Mouse (Mus musculus): ENCODE measurements around the gene Lipk. TPM values are rescaled to one million over a fixed set of nuclear protein-coding genes. Genes with fewer than 3 reads are reported as not detected.

Lipk gene
- polyA plus RNA-seq (2012; rRNA removed): 1.3 and 1.6 TPM in 2 replicates

DNA sequence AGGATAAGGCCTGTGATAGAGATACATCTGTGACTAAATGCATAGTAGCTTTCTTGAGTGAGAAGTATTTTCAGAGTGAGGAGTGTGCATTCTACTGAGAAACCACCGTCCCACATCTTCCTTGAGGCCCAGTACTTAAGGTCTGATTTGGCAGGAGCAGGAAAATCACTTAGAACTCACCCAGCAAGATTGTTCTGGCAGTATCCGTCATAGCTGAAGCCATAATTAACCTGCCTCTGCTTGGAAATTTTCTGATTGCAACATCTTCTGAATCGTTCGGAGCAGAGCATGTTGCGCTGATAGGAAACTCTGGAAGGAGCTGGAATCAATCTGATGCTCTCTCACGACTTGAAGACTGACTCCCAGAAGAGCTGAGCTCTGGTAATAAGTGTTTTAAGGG lies at the start of gene Lipk:
Lipk (plus strand) TSS at position 289 of the 400 bp plus-strand sequence.

DNA sequence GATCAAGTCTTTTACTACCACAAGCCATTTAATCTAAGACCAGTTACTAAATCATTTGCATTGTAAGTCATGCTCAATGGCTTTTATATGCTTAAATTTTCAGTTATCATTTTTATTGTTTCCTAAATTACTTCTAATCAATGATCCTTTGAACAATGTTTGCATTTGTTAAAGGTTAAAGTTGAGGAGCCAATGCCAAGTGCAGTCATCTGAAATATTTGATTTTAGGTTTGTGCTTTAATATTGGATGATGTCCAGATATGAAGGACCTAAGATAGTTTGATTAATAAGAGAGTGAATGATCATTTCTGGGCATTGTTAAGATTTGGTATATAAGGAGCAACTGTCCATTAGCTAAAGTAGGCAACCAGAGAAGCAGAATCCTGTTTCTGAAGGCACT lies 47.2 kb upstream of the Lipk start, which contains the start of gene Lipf:
Lipf (plus strand) TSS at position 301 of the 400 bp plus-strand sequence.

DNA sequence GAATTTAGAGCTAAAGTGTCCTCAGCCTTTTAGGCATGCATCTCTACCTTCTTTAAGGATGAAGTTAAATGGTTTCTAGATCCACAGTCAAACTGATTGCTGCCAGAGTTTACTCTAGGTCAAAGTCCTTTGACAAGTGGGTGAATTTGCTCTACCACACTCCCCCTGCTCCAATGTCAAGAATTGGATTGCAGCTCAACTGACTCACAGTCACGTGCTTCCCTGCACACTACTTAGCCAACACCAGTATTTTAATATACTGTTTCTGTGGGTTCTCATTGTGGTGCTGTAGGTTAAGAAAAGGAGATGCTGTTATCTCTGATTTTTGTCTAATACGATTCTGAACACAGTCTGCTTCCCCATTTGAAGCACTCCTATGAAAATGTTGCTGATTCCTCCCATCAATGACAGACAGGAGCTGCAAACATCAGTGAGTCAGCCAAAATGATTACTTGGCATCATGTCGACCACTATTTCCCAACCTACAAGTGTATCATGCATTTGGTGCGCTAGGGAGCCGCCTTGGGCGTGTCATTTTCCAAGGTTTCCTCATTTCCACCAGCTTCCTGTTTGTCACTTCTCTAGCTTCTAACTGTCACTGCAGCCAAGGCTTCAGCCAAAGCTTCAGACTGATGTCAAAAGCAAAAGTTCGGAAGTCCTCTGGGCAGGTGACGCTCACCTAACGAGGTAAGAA lies 58.8 kb downstream of the Lipk start, which contains the start of gene Lipn:
Lipn (plus strand) TSS at position 580 of the 694 bp plus-strand sequence.

Other genes with a start within 250 kb of the Lipk start
- gene Lipo3, start 246.3 kb upstream of the Lipk start, polyA plus RNA-seq (2012; rRNA removed): 1.2 and 1.7 TPM in 2 replicates
- gene Lipo1, start 220.8 kb upstream of the Lipk start, polyA plus RNA-seq (2012; rRNA removed): not detected in 2 replicates
- gene Lipf, start 47.1 kb upstream of the Lipk start, polyA plus RNA-seq (2012; rRNA removed): not detected in 2 replicates
- gene Lipn, start 59.1 kb downstream of the Lipk start, polyA plus RNA-seq (2012; rRNA removed): 0.61 and 0.67 TPM in 2 replicates
- 0.63 and 0.89 TPM in 2 replicates for gene Lipm, start 92.6 kb downstream of the Lipk start, polyA plus RNA-seq (2012; rRNA removed)
- 0.52 and 1.3 TPM in 2 replicates for gene Ankrd22, start 157.8 kb downstream of the Lipk start, polyA plus RNA-seq (2012; rRNA removed)
- 3.7 and 4.0 TPM in 2 replicates for gene Stambpl1, start 183.9 kb downstream of the Lipk start, polyA plus RNA-seq (2012; rRNA removed)
- gene Acta2, start 247.3 kb downstream of the Lipk start, polyA plus RNA-seq (2012; rRNA removed): 1,026 and 1,260 TPM in 2 replicates

Measured in stomach, adult 2 months (tissue).